Mouse (Mus musculus) c-Kit-negative CD71-positive TER-119-positive erythroid progenitor cells, embryonic 14.5 days (primary cell): Measurements from ENCODE around the gene Lrp5.
A peak's percentile ranks its signal among the peaks of the same experiment; 100 is the strongest.
"Not testable (repeated sequence)": the region's sequence is repeated elsewhere in the genome, so short reads cannot be mapped to it uniquely, and the experiment has no call there.

Experiments
- DNase-seq: peaks from one replicate; pipeline ENCODE4 v3.0.0-alpha.2; 2013; ENCODE audit warnings: low read depth, low spot score

The Lrp5 gene

DNA sequence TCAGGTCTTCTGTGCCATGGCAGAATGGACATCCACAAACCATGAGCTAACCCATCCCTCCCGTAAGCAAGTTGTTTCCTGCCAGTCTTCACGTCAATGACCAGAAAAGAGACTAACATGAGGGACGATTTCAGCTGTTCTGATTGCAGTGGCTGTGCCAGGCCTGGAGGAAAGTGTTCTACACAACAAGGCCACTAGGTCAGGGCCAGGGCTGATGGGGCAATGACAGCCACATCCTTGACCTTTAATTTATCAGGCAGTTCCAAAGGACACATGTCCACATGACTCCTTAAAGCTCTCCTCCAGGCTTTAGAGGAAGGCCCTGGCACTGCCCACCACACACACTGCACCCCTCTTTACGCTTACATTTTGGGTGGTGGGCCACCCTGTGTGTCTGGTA, 9.1 kb upstream of the Lrp5 start:
- DNase-seq, result no peak

GRCm38 (mm10) chr19:3695006-3695405, 8.6 kb upstream of the Lrp5 start:
- no peak for DNase-seq

GRCm38 (mm10) chr19:3694476-3694875, 8.1 kb upstream of the Lrp5 start:
- DNase-seq, result no peak

DNA sequence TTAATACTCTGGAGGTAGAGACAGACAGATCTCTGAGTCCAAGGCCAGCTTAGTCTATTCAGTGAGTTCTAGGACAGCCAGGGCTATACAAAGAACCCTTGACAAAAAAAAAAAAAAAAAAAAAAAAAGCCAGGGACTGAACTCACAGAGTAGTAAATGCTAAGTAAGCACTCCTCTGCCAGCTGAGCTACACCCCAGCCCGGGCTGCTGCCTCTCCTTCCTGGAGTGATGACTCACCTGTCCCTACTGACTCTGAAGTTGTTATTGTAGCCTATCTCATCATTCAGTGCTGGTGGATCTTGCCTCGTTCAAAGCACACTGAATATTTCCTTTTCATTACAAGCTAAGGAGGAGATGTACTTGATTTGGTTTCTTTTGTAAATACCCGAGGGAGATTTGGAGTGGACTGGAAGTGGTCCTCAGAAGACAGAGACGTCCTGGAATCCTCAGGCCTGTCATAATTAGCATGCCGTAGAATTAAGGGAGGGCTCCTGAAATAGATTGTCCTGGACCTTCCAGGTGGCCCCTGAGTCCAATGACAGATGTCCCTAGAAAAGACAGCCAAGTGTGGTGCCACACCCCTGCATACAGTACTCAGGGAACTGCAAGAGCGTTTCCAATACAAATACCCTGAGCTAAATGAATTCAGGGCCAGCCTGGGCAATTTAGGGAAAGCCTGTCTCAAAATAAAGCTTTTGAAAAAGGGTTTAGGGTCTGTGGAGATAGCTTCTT, 6.2 kb upstream of the Lrp5 start:
- no peak for DNase-seq

GRCm38 (mm10) chr19:3691337-3691736, 5.0 kb upstream of the Lrp5 start:
- no peak for DNase-seq

- no peak for DNase-seq
Observed at GRCm38 (mm10) chr19:3687676-3688171, 1.4 kb upstream of the Lrp5 start.

GRCm38 (mm10) chr19:3685611-3686214, 651 bp downstream of the Lrp5 start:
- DNase-seq, result no peak

DNA sequence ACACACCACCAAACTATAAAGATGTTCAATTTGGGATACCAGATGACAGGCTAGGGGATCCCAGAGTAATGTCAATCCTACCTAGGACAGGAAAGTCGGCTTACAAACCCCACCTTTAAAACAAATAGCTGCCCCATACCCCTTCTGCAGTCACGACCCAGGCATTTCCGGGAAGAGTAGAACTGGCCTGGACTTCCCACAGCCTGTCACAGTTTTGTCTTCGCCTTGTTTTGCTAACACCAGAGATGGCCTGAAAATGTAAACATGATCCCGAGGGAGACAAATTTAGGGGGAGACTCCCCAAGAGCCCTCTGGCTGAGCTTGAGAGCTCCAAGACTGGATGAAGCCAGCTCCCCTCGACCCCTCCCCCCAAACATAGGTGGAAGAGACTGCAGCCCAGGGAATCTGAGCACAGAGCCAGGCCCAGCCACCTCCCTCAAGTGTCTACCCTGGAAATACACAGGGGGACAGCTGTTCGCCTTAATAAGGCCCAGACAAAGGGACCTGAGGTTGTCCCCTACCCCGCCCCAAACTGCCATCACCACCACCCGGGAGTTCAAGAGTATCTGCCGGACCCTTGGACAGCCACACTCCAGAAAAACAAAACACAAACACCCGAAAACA, 1.3 kb downstream of the Lrp5 start:
- no peak for DNase-seq

GRCm38 (mm10) chr19:3684414-3684813, 1.9 kb downstream of the Lrp5 start:
- DNase-seq, result no peak

DNA sequence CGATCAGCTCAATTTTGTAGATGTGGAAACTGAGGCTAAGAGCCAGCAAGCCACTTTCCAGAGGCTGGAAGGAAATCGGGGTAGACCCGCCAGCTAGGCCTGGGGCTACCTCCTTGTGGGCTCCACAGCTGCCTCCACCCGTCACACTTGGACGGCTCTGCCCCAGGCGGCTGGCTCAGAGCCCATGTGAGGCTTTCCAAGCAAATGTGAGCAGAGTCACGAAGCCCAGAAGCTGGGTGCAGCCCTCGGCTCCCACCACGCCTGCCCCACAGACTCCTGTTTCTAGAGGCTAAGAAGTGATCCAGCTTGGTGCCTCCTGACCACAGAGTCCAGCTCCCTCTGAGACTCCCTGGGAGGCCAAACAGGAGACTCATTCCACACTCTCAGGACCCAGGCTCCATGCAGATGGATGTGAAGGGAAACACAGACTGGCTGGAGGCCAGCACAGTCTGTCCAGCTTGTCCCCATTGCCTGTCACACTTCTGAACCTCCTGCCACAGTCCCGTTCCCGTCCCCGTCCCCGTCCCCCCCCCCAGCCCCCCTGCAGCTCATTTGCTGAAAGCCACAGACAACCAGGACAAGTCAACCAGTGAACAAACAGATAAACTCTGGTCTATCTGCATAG, 4.9 kb downstream of the Lrp5 start:
- no peak for DNase-seq

GRCm38 (mm10) chr19:3680732-3681131, 5.6 kb downstream of the Lrp5 start:
- DNase-seq, result no peak

GRCm38 (mm10) chr19:3674122-3674855, 12.1 kb downstream of the Lrp5 start:
- no peak for DNase-seq

DNA sequence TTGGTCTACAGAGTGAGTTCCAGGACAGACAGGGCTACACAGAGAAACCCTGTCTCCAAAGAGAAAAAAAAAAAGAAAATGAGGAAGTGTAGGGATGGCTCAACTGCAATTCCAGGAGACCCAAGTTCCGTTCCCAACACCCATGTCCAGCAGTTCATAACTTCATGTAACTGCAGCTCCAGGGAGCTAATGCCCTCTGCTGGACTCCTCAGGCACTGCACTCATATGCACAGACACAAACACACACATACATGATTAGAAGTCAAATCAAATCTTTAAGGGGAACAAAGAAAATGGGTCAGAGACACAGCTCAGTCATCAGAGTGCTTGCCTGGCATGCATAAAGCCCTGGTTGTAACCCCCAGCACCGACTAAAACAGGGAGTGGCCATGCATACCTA, 13.2 kb downstream of the Lrp5 start:
- peak; percentile 4 for DNase-seq

GRCm38 (mm10) chr19:3669100-3669499, 17.3 kb downstream of the Lrp5 start:
- no peak for DNase-seq

DNA sequence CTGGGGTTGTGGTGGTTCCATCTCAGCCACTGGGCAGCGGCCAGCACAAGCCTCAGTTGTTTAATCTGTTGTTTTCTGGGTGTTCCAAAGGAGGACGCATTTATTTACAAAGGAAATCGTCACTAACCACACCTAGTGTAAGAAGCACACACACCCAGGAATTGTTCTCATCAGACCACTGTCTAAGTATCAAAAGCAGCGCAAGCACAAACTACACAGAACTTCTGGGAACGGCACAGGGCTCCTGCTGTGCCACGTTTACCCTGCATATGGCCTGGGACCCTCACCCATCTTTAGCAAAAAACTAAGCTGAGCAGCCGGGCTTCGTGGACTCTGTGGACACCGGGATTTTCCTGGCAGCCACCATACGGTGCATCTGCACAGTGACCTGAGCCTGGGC, 17.8 kb downstream of the Lrp5 start:
- DNase-seq, result no peak

GRCm38 (mm10) chr19:3667979-3668378, 18.4 kb downstream of the Lrp5 start:
- DNase-seq, result no peak

DNA sequence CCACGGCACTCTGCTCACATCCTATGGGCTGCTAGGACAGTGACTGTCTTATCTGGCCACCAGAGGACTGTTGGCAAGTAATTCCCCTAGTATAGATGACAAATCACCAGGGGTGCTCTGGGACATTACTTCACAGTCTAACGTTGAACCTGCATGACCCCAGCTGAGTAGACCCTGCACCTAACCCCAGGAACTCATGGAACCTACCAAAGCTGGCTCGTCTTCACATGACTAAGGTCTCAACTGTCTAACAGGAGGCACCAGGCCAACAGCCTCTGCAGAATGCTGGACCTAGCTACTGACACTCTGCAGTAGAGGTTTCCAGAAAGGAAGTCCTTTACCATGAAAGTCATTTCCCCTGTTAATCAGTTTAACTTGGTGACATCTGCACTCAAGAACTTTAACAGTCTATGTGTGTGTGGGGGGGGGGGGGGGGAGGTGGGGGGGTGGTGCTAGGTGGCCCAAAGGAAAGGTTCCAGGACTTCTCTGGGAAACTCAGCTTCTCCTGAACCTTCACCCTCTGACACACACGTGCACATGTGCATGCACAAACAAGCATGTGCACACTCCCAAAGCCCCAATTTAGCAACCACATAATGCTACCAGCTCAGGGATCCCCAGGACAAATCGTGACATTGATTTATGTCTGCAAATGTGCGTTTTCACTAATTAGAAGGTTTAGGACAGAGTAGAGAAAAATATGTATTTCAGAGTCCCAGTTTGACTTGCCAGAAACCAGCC, 19.0 kb downstream of the Lrp5 start:
- DNase-seq, result no peak

- no peak for DNase-seq
Observed at GRCm38 (mm10) chr19:3666632-3667031, 19.7 kb downstream of the Lrp5 start.

DNA sequence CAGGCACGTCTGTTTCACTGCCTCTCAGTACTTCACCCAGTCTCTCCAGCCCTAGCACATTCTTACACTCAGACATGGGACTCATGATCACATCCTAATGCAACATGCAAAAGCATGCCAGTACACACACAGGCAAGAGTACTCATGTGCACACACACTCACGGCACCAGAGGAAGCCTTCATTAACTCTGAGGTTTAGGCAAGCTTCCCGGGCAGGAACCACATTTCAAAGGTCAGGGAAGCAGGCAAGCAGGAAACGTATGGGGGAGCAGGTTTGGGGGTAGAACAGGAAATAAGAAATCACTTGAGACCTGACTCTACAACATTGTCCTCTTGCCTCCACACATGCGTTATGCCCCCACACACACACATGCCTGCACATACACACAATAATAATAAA, 20.9 kb downstream of the Lrp5 start:
- DNase-seq, result no peak

GRCm38 (mm10) chr19:3657947-3658346, 28.4 kb downstream of the Lrp5 start:
- DNase-seq, result no peak

DNA sequence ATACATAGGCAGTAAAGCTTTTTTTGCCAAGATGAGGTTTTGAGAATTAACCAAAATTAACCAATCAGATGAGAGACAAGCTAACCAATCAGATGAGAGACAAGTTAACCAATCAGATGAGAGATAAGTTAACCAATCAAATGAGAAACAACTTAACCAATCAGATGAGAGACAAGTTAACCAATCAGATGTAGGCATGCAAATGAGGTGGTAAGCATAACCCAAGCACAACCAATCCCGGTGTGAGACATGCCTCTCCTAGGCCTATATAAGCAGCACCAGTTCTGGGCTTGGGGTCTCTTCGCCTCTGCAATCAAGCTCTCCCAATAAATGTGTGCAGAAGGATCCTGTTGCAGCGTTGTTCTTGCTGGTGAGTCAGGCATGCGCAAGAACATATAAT, 29.3 kb downstream of the Lrp5 start:
- DNase-seq, result not testable (repeated sequence)
